Mouse (Mus musculus) WW6 (cell line): ENCODE measurements around the gene Tprkb.
"Not testable (repeated sequence)": the region's sequence is repeated elsewhere in the genome, so short reads cannot be mapped to it uniquely, and the experiment has no call there.

Experiments
- DNase-seq: peaks from one replicate; pipeline ENCODE4 v3.0.0-alpha.2; 2013; ENCODE audit warnings: low read depth, low spot score

Gene Tprkb

GRCm38 (mm10) chr6:85972699-85973098 lies 61.0 kb downstream of the Tprkb start:
- no peak for DNase-seq

- DNase-seq: no peak
Measured at GRCm38 (mm10) chr6:85973336-85973735, 61.7 kb downstream of the Tprkb start.

GRCm38 (mm10) chr6:85974941-85975617 lies 63.4 kb downstream of the Tprkb start:
- DNase-seq: no peak

GRCm38 (mm10) chr6:85975761-85976160 lies 64.1 kb downstream of the Tprkb start:
- no peak for DNase-seq

GRCm38 (mm10) chr6:85976242-85976641 lies 64.6 kb downstream of the Tprkb start:
- no peak for DNase-seq

- DNase-seq: not testable (repeated sequence)
Measured at GRCm38 (mm10) chr6:85978736-85979135, 67.1 kb downstream of the Tprkb start.
